Mouse (Mus musculus) cerebellum, adult 2 months (tissue): ENCODE data around the gene Baat. TPM values are rescaled to one million over a fixed set of nuclear protein-coding genes. Genes with fewer than 3 reads are reported as not detected.
"Not testable (repeated sequence)": the region's sequence is repeated elsewhere in the genome, so short reads cannot be mapped to it uniquely, and the experiment has no call there.

Experiments used
- DNase-seq, 2 experiments: peaks; one replicate each; pipeline ENCODE4 v3.0.0; 2021
- H3K27ac ChIP-seq: fragments of 200-500 bp; 2 replicates; pipeline ENCODE4 v1.5.1; 2012; ENCODE audit warnings: low read length, control low read depth, inconsistent platforms; ENCODE audit not compliant: insufficient read depth
- H3K27me3 ChIP-seq: fragments of 200-500 bp; 2 replicates; pipeline ENCODE4 v1.6.1; 2012; ENCODE audit warnings: inconsistent platforms, mild to moderate bottlenecking, low read length, moderate library complexity; ENCODE audit not compliant: control insufficient read depth, insufficient read depth
- H3K4me1 ChIP-seq: fragments of 200-500 bp; 2 replicates; pipeline ENCODE4 v1.6.1; 2011; ENCODE audit warnings: low read length; ENCODE audit not compliant: control insufficient read depth, insufficient read depth
- H3K4me3 ChIP-seq: fragments of 200-500 bp; replicated peaks from 2 replicates; pipeline ENCODE3; 2011; ENCODE audit warnings: mild to moderate bottlenecking, low read depth, low read length, control low read depth; ENCODE audit not compliant: insufficient read depth
- CTCF ChIP-seq: fragments of 200-500 bp; IDR thresholded peaks from 2 replicates; pipeline ENCODE4 v1.5.1; 2011; ENCODE audit warnings: low read depth, mild to moderate bottlenecking, control low read depth, low read length, moderate library complexity, borderline replicate concordance; ENCODE audit not compliant: insufficient read depth
- POLR2A ChIP-seq: fragments of 200-500 bp; IDR thresholded peaks from 2 replicates; pipeline ENCODE4 v1.6.1; 2011; ENCODE audit warnings: low read length, control low read depth, borderline replicate concordance; ENCODE audit not compliant: insufficient read depth
- WGBS: fragments of 180-500 bp; shearing (Covaris S2); methylation state at CpG from one replicate; pipeline ENCODE4 v1.1.7; 2018; 5-methylcytosine and 5-hydroxymethylcytosine counted together
- polyA plus RNA-seq: library from polyadenylated mRNA; depleted of rRNA; stranded (reverse); fragments of >200 nt; gene quantifications from 2 replicates; pipeline ENCODE4 v1.2.3, GENCODE M21; 2012; rRNA removed

Gene Baat
- polyA plus RNA-seq, 1 experiment, result 0.23 TPM

GRCm38 (mm10) chr4:49474583-49474982 lies 31.8 kb downstream of the Baat start:
- no peak overlapping the region for H3K27ac ChIP-seq
- H3K4me3 ChIP-seq, result no peak overlapping the region
- H3K4me1 ChIP-seq, result no peaks in the 10 kb centered on the region
- TF ChIP-seq CTCF, result no peak
- no peak for TF ChIP-seq POLR2A
- no peak for DNase-seq
- no peaks in the 10 kb centered on the region for H3K27me3 ChIP-seq

GRCm38 (mm10) chr4:49473435-49474100 lies 32.8 kb downstream of the Baat start, which contains the start of gene Acnat1:
Gene Acnat1, minus strand, starts transcription at chr4:49473912.
- Histone ChIP-seq H3K27ac (no peak within 1 kb of the TSS), H3K4me1 (no peaks in the 10 kb centered on the region), H3K27me3 (no peaks in the 10 kb centered on the region), H3K4me3 (no peak within 1 kb of the TSS)
- WGBS, result 56% methylated on average over 3 of the region's 3 CpGs
- no peak for TF ChIP-seq POLR2A
- TF ChIP-seq CTCF, result no peak
- no peak for DNase-seq

DNA sequence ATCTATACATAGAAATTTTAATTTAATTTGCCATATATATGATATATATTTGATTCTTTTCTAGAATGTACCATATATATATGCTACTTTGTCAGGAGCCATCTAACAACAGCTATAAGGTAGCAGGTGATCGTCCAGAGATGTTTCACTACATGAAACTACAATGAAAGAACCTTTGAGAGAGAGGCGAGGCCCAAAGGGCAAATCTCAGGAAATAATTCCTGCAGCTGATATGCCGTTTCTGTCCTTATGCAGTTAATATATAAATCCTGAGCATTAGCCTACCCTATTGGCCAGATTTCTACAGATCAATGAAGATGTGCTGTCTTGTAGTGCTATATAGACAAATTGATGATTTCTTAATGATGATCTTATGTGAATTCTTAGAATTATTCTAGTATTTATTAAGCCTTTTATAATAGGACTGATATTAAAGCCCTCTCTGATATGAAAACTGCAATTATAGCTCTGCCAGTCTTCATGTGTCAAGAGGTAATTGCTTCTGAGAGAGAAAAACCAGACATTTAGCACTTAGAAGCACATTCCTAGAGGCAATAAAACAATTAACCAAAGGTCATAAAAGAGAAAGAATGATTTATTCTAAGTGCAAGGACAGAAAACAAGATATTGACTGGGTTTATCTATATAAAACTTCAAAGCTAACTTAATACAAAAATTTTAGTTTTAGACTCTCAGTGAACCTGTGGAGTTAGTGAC lies 36.8 kb downstream of the Baat start:
- H3K4me3 ChIP-seq, result no peak overlapping the region
- WGBS, result 93% methylated on average over 3 of the region's 3 CpGs
- TF ChIP-seq POLR2A (no peak), CTCF (no peak)
- no peak overlapping the region for H3K27ac ChIP-seq
- no peak for DNase-seq
- no peaks in the 10 kb centered on the region; the same call in 1 of the 2 replicates for H3K4me1 ChIP-seq
- H3K27me3 ChIP-seq, result no peaks in the 10 kb centered on the region

- 89% methylated on average over 6 of the region's 6 CpGs for WGBS
- H3K27me3 ChIP-seq, result no peaks in the 10 kb centered on the region
- no peaks in the 10 kb centered on the region; the same call in 1 of the 2 replicates for H3K4me1 ChIP-seq
- H3K27ac ChIP-seq, result no peak overlapping the region
- no peak for TF ChIP-seq POLR2A
- TF ChIP-seq CTCF, result no peak
- H3K4me3 ChIP-seq, result no peak overlapping the region
- no peak for DNase-seq
Measured at GRCm38 (mm10) chr4:49467360-49467759, 39.0 kb downstream of the Baat start.

- no peak for DNase-seq
- 73% methylated on average over 2 of the region's 2 CpGs for WGBS
Measured at GRCm38 (mm10) chr4:49456171-49456570, 50.2 kb downstream of the Baat start.

DNA sequence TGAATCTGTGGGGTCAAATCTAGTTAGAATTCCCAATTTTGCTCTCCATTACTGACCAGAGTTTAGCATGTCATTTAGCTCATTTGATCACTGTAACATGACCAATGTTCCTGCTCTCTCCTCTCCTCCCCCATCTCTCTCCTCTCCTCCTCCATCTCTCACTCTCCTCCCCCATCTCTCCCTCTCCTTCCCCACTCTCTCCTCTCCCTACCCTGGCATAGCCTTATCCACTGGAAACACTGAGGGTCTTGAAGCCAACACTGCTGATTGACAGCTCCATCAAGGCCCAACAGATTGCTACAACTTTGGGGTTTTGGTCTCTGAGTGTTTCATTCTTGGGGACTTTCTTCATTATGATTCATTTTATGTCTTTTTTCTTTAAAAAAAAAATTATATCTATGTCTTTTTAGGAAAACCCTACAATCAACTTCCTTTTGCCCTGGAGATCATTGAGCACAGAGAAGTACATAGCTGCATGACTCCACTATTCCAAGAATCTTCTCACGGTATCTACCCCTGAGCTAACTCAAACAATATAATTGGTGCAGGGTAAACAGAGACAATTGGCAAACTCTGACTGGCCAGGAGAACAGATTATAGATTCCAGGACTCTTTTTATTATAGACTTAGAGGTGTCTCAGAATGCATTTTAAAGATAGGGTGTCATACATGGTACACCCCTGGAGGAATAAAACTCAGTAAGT lies 54.4 kb downstream of the Baat start:
- TF ChIP-seq CTCF (no peak), POLR2A (no peak)
- H3K4me1 ChIP-seq, result no peaks in the 10 kb centered on the region
- H3K4me3 ChIP-seq, result no peak overlapping the region
- no peak overlapping the region for H3K27ac ChIP-seq
- 75% methylated on average over 1 of the region's 1 CpGs for WGBS
- no peak for DNase-seq
- no peaks in the 10 kb centered on the region for H3K27me3 ChIP-seq

More at GRCm38 (mm10) chr4:49456171-49456570, 50.2 kb downstream of the Baat start:
- H3K27me3 ChIP-seq, result no peaks in the 10 kb centered on the region
- H3K4me1 ChIP-seq, result no peaks in the 10 kb centered on the region
- TF ChIP-seq POLR2A (no peak), CTCF (no peak)
- H3K27ac ChIP-seq, result no peak overlapping the region
- H3K4me3 ChIP-seq, result no peak overlapping the region

GRCm38 (mm10) chr4:49451133-49451847 lies 55.1 kb downstream of the Baat start:
- H3K27me3 ChIP-seq, DNase-seq, H3K4me3 ChIP-seq, H3K4me1 ChIP-seq, H3K27ac ChIP-seq: not testable (repeated sequence)
- 100% methylated on average over 1 of the region's 1 CpGs for WGBS

Other genes with a start within 250 kb of the Baat start
- gene Acnat2, start 98.4 kb downstream of the Baat start, polyA plus RNA-seq, result not detected in 2 replicates
- gene Acnat1, start 32.6 kb downstream of the Baat start, polyA plus RNA-seq, result 0.11 and 0.17 TPM in 2 replicates
- gene Mrpl50, start 14.5 kb upstream of the Baat start, polyA plus RNA-seq, result 18.4 and 20.0 TPM in 2 replicates
- gene Zfp189, start 14.6 kb upstream of the Baat start, polyA plus RNA-seq, result 4.6 and 5.0 TPM in 2 replicates
- gene Aldob, start 43.0 kb upstream of the Baat start, polyA plus RNA-seq, result 3.4 and 3.8 TPM in 2 replicates
- 93.9 and 94.6 TPM in 2 replicates for gene Tmem246, start 91.3 kb upstream of the Baat start, polyA plus RNA-seq
- 56.9 and 62.7 TPM in 2 replicates for gene Rnf20, start 125.4 kb upstream of the Baat start, polyA plus RNA-seq
- gene Ppp3r2, start 175.5 kb upstream of the Baat start, polyA plus RNA-seq, result 0.20 and 0.30 TPM in 2 replicates